ENCODE assay signal across 8 mouse cellular contexts in the genomic region with DNA sequence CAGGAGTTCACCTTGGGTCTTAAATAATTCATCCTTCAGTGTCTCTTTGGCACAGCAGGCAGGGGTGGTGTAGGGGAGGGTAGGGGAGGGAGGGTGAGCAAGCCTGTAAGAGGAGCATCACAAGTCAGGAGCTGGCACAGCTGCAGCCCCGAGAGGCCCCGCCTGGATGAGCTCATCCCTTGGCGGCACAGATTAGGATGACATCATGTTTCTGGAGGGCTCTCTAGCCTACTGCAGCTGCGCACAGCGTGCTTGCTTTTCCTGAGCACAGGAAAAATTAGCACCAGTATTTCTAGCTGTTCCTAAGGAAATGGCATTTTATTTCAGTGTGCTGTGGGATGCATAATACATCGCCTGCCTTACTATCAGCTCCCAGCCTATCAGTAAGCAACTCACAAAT.
DNase-seq lines count a peak whose midpoint lies in the region; ATAC-seq and TF ChIP-seq lines count a peak whose summit lies in the region.

No protein-coding gene starts in this region.

- TF ChIP-seq CTCF in left cerebral cortex, adult 2 months (IDR thresholded peaks at IDR 0.05): no peak

- H3K27ac ChIP-seq in left cerebral cortex, adult 2 months: peak overlapping the region; percentile 71

- intact Hi-C loops in left cerebral cortex, adult 2 months (cut with DNase I): no loop called here

- H3K4me3 ChIP-seq in left cerebral cortex, adult 2 months: no peak overlapping the region

- DNase-seq in adrenal gland, postnatal 25 days: peak; percentile 86
- peak; percentile 86 for DNase-seq in embryo, embryonic 10.5 days (ENCODE audit: low spot score)
- DNase-seq in gastrocnemius, postnatal 25 days: peak; percentile 91
- DNase-seq in induced T-regulatory cell, adult 2 months (ENCODE audit: low read depth): peak; percentile 6
- DNase-seq in left cerebral cortex, adult 2 months (ENCODE audit: extremely low spot score in 1 of 2, low spot score in 2 of 2): peak; percentile 89 to 90
- DNase-seq in lung, postnatal 4 days: peak; percentile 91 to 94
- DNase-seq in right cerebral cortex, postnatal 25 days: peak; percentile 92

- no peak for ATAC-seq in monocyte, adult 5-6 weeks (replicated peaks; ENCODE audit: insufficient number of reproducible peaks, low FRiP score, low TSS enrichment, poor library complexity, severe bottlenecking)

Comparison
In these comparisons a context has a peak if more than half of its experiments do, and no peak if none do; other contexts are left out.
1. DNase-seq: peak in every context shown above with its lines; median percentile 92 in lung, postnatal 4 days; 92 in right cerebral cortex, postnatal 25 days; 91 in gastrocnemius, postnatal 25 days; 90 in left cerebral cortex, adult 2 months; 86 in adrenal gland, postnatal 25 days; 86 in embryo, embryonic 10.5 days; 6 in induced T-regulatory cell, adult 2 months.